Mouse (Mus musculus) midbrain, embryonic 14.5 days (tissue): ENCODE results near the gene Cyp2d9. TPM values are rescaled to one million over a fixed set of nuclear protein-coding genes. Genes with fewer than 3 reads are reported as not detected.
"Not testable (repeated sequence)": the region's sequence is repeated elsewhere in the genome, so short reads cannot be mapped to it uniquely, and the experiment has no call there.

Experiments used
- ATAC-seq: fragments of 200-750 bp; cut with Nextera tagmentation; 2 replicates; pipeline ENCODE4 v1.8.0; 2017; ENCODE audit warnings: moderate number of reproducible peaks, moderate library complexity; ENCODE audit not compliant: low FRiP score, low TSS enrichment
- DNase-seq: peaks from one replicate; pipeline ENCODE4 v3.0.0-alpha.2; 2015
- H3K27ac ChIP-seq: fragments of 300-500 bp; sonication (generic); replicated peaks from 2 replicates; pipeline ENCODE4 v1.5.1; 2014; ENCODE audit warnings: mild to moderate bottlenecking, low read depth, low read length, moderate library complexity
- H3K27me3 ChIP-seq: fragments of 300-500 bp; sonication (generic); 2 replicates; pipeline ENCODE4 v1.6.1; 2014; ENCODE audit warnings: low read length, control low read depth, mixed read lengths; ENCODE audit not compliant: control insufficient read depth, insufficient read depth
- H3K36me3 ChIP-seq: fragments of 300-500 bp; sonication (generic); 2 replicates; pipeline ENCODE4 v1.6.1; 2014; ENCODE audit warnings: low read length, control low read depth; ENCODE audit not compliant: control insufficient read depth, insufficient read depth
- H3K4me1 ChIP-seq: fragments of 300-500 bp; sonication (generic); 2 replicates; pipeline ENCODE4 v1.6.1; 2014; ENCODE audit warnings: mild to moderate bottlenecking, antibody characterized with exemption, low read length, control low read depth; ENCODE audit not compliant: control insufficient read depth, insufficient read depth
- H3K4me2 ChIP-seq: fragments of 300-500 bp; sonication (generic); 2 replicates; pipeline ENCODE4 v1.6.1; 2014; ENCODE audit warnings: mild to moderate bottlenecking, low read length, moderate library complexity
- H3K4me3 ChIP-seq: fragments of 300-500 bp; sonication (generic); replicated peaks from 2 replicates; pipeline ENCODE4 v1.5.1; 2014; ENCODE audit warnings: low read depth, low read length
- H3K9ac ChIP-seq: fragments of 300-500 bp; sonication (generic); replicated peaks from 2 replicates; pipeline ENCODE4 v1.6.1; 2014; ENCODE audit warnings: mild to moderate bottlenecking, low read length, moderate library complexity
- H3K9me3 ChIP-seq: fragments of 300-500 bp; sonication (generic); 2 replicates; pipeline ENCODE4 v1.6.1; 2016; ENCODE audit warnings: low read length, control low read depth, mixed read lengths; ENCODE audit not compliant: control insufficient read depth
- WGBS: fragments of 180-500 bp; shearing (Covaris S2); extraction: QIAGEN DNeasy Blood & Tissue Kit; methylation state at CpG from one replicate; pipeline ENCODE4 v1.1.7; 2014; 5-methylcytosine and 5-hydroxymethylcytosine counted together
- microRNA-seq: library from miRNA; unstranded; fragments of <30 nt; microRNA quantifications from one replicate; pipeline ENCODE4, GENCODE M21; 2016
- polyA plus RNA-seq: library from polyadenylated mRNA; unstranded; fragments of >200 nt; fragmentation: Nextera tagmentation; extraction: Ambion mirVana; gene quantifications from 2 replicates; pipeline ENCODE4 v1.2.1, GENCODE M21; 2014

Cyp2d9 gene
- polyA plus RNA-seq, 1 experiment from 2014 or later = not detected

- H3K4me2 ChIP-seq, H3K27me3 ChIP-seq, H3K27ac ChIP-seq, H3K36me3 ChIP-seq, H3K4me1 ChIP-seq, H3K9me3 ChIP-seq, H3K4me3 ChIP-seq, H3K9ac ChIP-seq, DNase-seq, ATAC-seq: not testable (repeated sequence)
- 85% methylated on average over 6 of the region's 6 CpGs for WGBS
Measured at GRCm38 (mm10) chr15:82456086-82456790, 23.0 kb downstream of the Cyp2d9 start.

- DNase-seq (no peak), ATAC-seq (no peak)
- Histone ChIP-seq H3K9me3 (no peaks in the 10 kb centered on the region), H3K4me3 (no peak overlapping the region), H3K36me3 (no peaks in the 10 kb centered on the region), H3K4me1 (no peaks in the 10 kb centered on the region), H3K27ac (no peak overlapping the region), H3K27me3 (no peaks in the 10 kb centered on the region), H3K9ac (no peak overlapping the region), H3K4me2 (no peak overlapping the region)
- 82% methylated on average over 5 of the region's 5 CpGs for WGBS
Measured at GRCm38 (mm10) chr15:82457064-82458021, 24.1 kb downstream of the Cyp2d9 start.

- not testable (repeated sequence) for H3K9ac ChIP-seq, H3K27me3 ChIP-seq, DNase-seq, H3K27ac ChIP-seq, H3K4me1 ChIP-seq, ATAC-seq, H3K9me3 ChIP-seq, H3K4me2 ChIP-seq, H3K36me3 ChIP-seq, H3K4me3 ChIP-seq
- 86% methylated on average over 12 of the region's 12 CpGs for WGBS
Measured at GRCm38 (mm10) chr15:82459266-82459665, 26.0 kb downstream of the Cyp2d9 start.

- no peak overlapping the region for H3K9ac ChIP-seq
- H3K4me1 ChIP-seq = no peaks in the 10 kb centered on the region
- H3K36me3 ChIP-seq = no peaks in the 10 kb centered on the region
- no peak for ATAC-seq
- DNase-seq = no peak
- H3K4me2 ChIP-seq = no peak overlapping the region
- WGBS = 68% methylated on average over 2 of the region's 2 CpGs
- H3K27ac ChIP-seq = no peak overlapping the region
- no peak overlapping the region for H3K4me3 ChIP-seq
- H3K27me3 ChIP-seq = no peaks in the 10 kb centered on the region
- no peaks in the 10 kb centered on the region for H3K9me3 ChIP-seq
Measured at GRCm38 (mm10) chr15:82464701-82465100, 31.5 kb downstream of the Cyp2d9 start.

GRCm38 (mm10) chr15:82494273-82494672 lies 61.0 kb downstream of the Cyp2d9 start:
- H3K9me3 ChIP-seq, H3K4me1 ChIP-seq, H3K27ac ChIP-seq, H3K4me3 ChIP-seq, H3K9ac ChIP-seq, DNase-seq, H3K27me3 ChIP-seq, H3K36me3 ChIP-seq, H3K4me2 ChIP-seq, ATAC-seq: not testable (repeated sequence)
- 74% methylated on average over 13 of the region's 13 CpGs for WGBS

Small RNA genes within 50 kb of the gene (microRNA-seq; reads per million reads assigned to microRNA genes)
- gene Gm25990 (not detected), gene Gm27331 (not detected), gene Gm27622 (not detected), gene Gm27825 (not detected), gene Mir7684 (not detected)

Other genes starting within 250 kb of the Cyp2d9 start
- 0.70 and 1.5 TPM in 2 replicates for gene Shisa8, start 220.6 kb upstream of the Cyp2d9 start, polyA plus RNA-seq
- 0.19 TPM in 1 of 2 replicates, not detected in the other for gene Tnfrsf13c, start 209.1 kb upstream of the Cyp2d9 start, polyA plus RNA-seq
- 13.9 and 23.2 TPM in 2 replicates for gene Cenpm, start 188.7 kb upstream of the Cyp2d9 start, polyA plus RNA-seq
- 12.2 and 47.6 TPM in 2 replicates for gene 1500009C09Rik, start 181.0 kb upstream of the Cyp2d9 start, polyA plus RNA-seq
- 361 and 403 TPM in 2 replicates for gene Sept3, start 158.5 kb upstream of the Cyp2d9 start, polyA plus RNA-seq
- gene Wbp2nl, start 134.5 kb upstream of the Cyp2d9 start, polyA plus RNA-seq = not detected in 2 replicates
- gene Naga, start 94.5 kb upstream of the Cyp2d9 start, polyA plus RNA-seq = 23.0 and 27.3 TPM in 2 replicates
- 0.85 and 1.3 TPM in 2 replicates for gene Pheta2, start 94.5 kb upstream of the Cyp2d9 start, polyA plus RNA-seq
- gene Smdt1, start 94.5 kb upstream of the Cyp2d9 start, polyA plus RNA-seq = 286 and 365 TPM in 2 replicates
- gene Ndufa6, start 79.1 kb upstream of the Cyp2d9 start, polyA plus RNA-seq = 375 and 469 TPM in 2 replicates
- 0.76 and 2.1 TPM in 2 replicates for gene Cyp2d22, start 53.2 kb upstream of the Cyp2d9 start, polyA plus RNA-seq
- not detected in 2 replicates for gene Cyp2d11, start 39.4 kb upstream of the Cyp2d9 start, polyA plus RNA-seq
- not detected in 2 replicates for gene Cyp2d10, start 26.2 kb upstream of the Cyp2d9 start, polyA plus RNA-seq
- not detected in 2 replicates for gene Cyp2d12, start 121.6 kb downstream of the Cyp2d9 start, polyA plus RNA-seq
- gene Cyp2d34, start 187.5 kb downstream of the Cyp2d9 start, polyA plus RNA-seq = not detected in 2 replicates